Mouse (Mus musculus) adrenal gland, adult 2 months (tissue): ENCODE measurements around the gene Lmtk2. TPM values are rescaled to one million over a fixed set of nuclear protein-coding genes. Genes with fewer than 3 reads are reported as not detected.

Experiments used
- DNase-seq: peaks from one replicate; pipeline ENCODE4 v3.0.0; 2021
- polyA plus RNA-seq: library from polyadenylated mRNA; depleted of rRNA; stranded (reverse); fragments of >200 nt; gene quantifications from 2 replicates; pipeline ENCODE4 v1.2.3, GENCODE M21; 2012; rRNA removed
- total RNA-seq, 2 experiments: library from RNA; stranded (reverse); gene quantifications; 2 replicates each; pipeline ENCODE4 v1.2.3; 2021

Gene Lmtk2
- total and polyA plus RNA-seq, 3 experiments: 14.6 to 36.1 (median 32.1) TPM

GRCm38 (mm10) chr5:144218061-144218460, 117.8 kb downstream of the Lmtk2 start:
- DNase-seq: peak; percentile 49

DNA sequence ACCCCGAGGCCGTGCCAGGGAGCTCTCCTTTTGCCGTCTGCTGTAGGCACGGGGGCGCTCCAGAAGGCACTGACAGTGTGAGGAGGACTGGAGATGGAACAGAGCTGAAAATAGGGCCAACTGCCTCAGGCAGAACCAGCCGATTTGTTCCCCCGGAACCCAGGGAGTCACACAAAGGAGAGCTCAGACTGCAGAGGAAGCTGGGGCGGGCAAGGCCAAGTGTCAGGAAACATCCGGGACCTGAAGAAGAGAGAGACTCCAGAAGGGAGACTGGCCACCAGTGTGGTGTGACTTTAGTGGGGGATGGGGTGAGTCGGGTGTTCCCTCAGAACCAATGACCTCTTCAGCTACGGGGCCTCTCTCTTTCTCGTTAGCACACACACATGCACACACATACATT, 119.1 kb downstream of the Lmtk2 start:
- DNase-seq: peak; percentile 46

DNA sequence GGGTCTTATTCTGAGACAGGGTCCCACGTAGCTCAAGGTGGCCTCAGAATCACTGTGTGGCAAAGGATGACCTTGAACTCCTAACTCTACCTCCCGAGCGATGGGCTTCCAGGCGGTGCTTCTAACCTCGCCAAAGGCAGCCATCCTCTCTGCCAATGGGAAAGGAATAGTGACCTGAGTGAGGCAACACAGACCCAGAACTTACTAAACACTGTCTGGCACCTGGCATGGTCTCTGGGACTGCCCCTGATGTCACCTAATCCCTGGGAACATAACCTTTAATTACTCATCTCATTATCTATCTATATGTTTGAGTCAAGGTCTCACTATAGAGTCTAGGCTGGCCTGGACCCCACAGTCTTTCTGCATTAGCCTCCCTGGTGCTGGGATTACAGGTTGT, 119.7 kb downstream of the Lmtk2 start:
- DNase-seq: no peak

- DNase-seq: peak; percentile 74
Observed at GRCm38 (mm10) chr5:144221305-144221704, 121.1 kb downstream of the Lmtk2 start.

DNA sequence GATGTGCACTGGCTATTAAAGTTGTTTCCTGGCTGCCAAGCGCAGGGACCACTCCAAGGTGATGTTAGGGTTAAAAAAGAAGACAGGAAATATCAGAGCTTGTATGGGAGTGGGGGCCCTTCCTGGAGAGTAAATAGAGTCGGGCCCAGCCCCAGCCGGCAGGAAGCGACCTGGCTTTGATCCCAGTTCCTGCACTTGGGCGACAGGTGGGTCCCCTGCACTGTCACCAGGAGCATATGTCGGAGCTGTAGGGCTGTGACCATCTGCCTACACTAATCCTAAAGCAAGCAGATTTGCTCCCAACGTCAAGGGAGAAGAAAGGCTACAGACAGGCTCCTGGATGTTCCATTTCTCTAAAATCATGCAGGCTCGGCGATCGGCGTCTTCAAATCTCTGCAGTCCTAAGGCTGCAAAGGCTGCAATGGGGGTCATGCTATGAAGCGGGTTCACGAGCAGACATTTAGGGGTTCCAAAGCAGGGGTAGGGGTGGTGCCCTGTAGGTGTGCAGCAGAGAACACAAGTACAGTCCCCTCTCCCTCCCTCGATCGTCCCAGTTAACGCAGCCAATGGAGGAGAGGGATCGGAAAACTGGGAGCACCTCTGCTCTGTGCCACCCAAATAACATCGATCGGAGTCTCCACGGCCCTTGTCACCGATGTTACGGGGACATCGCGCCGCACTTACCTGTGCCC, 122.7 kb downstream of the Lmtk2 start:
- peak; percentile 71 for DNase-seq

DNA sequence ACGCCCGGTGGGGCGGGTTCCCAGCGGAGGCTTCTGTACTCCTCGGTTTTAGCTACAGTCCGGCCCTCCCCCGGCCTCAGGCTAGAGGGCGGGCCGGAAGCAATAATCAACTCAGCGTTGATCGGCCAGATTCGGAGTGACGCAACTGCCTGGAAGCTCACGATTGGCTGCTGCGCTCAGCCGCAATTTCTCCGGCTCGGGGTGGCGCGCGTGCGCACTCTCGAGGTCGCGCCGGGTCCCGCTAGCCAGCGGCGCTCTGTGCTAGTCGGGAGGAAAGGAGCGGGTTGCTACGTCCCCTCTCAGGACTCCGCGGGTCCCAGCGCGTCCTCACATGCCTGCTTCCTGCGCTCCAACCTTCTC, 123.2 kb downstream of the Lmtk2 start, which contains the start of gene Tecpr1:
TSS of gene Tecpr1 (minus strand) at position 113 of the 360 bp plus-strand sequence.
- DNase-seq: peak; percentile 97

- no peak for DNase-seq
Observed at GRCm38 (mm10) chr5:144223899-144224816, 123.9 kb downstream of the Lmtk2 start.

DNA sequence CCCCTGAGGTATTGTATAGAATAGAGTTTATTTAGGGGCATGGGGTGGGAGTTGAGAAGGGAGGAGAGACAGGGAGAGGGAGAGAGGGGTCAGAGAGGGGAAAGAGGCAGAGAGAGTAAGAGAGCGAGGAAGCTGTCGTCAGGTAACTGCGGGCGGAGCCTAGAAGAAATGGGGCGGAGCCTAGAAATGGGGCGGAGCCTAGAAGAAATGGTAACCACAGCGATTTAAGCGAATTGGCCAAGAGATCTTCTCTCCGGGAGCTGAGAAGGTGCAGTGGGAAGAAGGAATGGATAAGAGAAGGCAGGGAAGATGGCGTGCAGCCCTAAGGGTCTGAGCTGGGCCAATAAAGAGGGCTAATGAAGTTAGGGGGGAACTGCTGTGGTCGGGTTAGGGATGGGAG, 126.0 kb downstream of the Lmtk2 start:
- no peak for DNase-seq

- DNase-seq: no peak
Observed at GRCm38 (mm10) chr5:144230216-144230615, 130.0 kb downstream of the Lmtk2 start.

GRCm38 (mm10) chr5:144231410-144231809, 131.2 kb downstream of the Lmtk2 start:
- DNase-seq: no peak

DNA sequence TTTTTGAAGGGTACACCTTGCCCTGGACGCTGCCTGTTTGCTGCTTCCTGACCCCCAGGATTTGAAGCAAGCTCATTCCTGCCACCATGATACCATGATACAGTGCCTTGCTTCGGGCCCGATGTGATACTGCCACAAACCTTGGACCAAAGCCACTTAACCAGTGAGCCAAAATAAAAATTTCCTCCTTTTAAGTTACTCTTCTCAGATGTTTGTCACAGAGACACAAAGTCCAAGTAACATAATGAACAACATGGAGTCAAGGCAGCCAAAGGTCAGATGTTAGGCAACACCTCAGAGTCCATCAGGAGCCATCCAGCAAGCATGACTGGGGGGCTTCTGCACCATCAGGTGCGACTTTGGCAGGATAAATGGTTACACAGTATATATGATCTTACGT, 132.3 kb downstream of the Lmtk2 start:
- no peak for DNase-seq

- no peak for DNase-seq
Observed at GRCm38 (mm10) chr5:144234222-144234621, 134.0 kb downstream of the Lmtk2 start.

- DNase-seq: peak; percentile 43
Observed at GRCm38 (mm10) chr5:144234714-144235113, 134.5 kb downstream of the Lmtk2 start.

Other genes starting within 250 kb of the Lmtk2 start
- gene Ankrd61, start 202.8 kb upstream of the Lmtk2 start, total RNA-seq: not detected
- gene Ankrd61, start 202.8 kb upstream of the Lmtk2 start, polyA plus RNA-seq: 0.08 TPM in 1 of 2 replicates, not detected in the other
- gene Aimp2, start 190.6 kb upstream of the Lmtk2 start, total RNA-seq: 10 to 100 TPM; 37.5 to 38.1 TPM
- 69.2 and 77.6 TPM in 2 replicates for gene Aimp2, start 190.6 kb upstream of the Lmtk2 start, polyA plus RNA-seq
- 1 to 10 TPM; 7.1 to 7.9 TPM for gene Pms2, start 190.5 kb upstream of the Lmtk2 start, total RNA-seq
- 0.70 and 0.73 TPM in 2 replicates for gene Pms2, start 190.5 kb upstream of the Lmtk2 start, polyA plus RNA-seq
- under 1 TPM in 1 of 2 experiments, not detected in 1; 0.95 TPM for gene Gm42421, start 172.3 kb upstream of the Lmtk2 start, total RNA-seq
- gene Gm42421, start 172.3 kb upstream of the Lmtk2 start, polyA plus RNA-seq: not detected in 2 replicates
- gene Rsph10b, start 167.4 kb upstream of the Lmtk2 start, total RNA-seq: 1 to 10 TPM; 4.3 to 7.4 TPM
- 0.21 and 0.31 TPM in 2 replicates for gene Rsph10b, start 167.4 kb upstream of the Lmtk2 start, polyA plus RNA-seq
- gene Ccz1, start 85.6 kb upstream of the Lmtk2 start, total RNA-seq: 10 to 100 TPM; 51.1 to 57.1 TPM
- 3.5 and 6.6 TPM in 2 replicates for gene Ccz1, start 85.6 kb upstream of the Lmtk2 start, polyA plus RNA-seq
- not detected for gene Ocm, start 73.8 kb upstream of the Lmtk2 start, total RNA-seq
- gene Ocm, start 73.8 kb upstream of the Lmtk2 start, polyA plus RNA-seq: not detected in 2 replicates
- gene Bhlha15, start 89.8 kb downstream of the Lmtk2 start, total RNA-seq: 1 to 10 TPM in 1 of 2 experiments, under 1 TPM in 1; 0.49 to 1.0 TPM
- 0.69 and 0.88 TPM in 2 replicates for gene Bhlha15, start 89.8 kb downstream of the Lmtk2 start, polyA plus RNA-seq
- gene Tecpr1, start 123.2 kb downstream of the Lmtk2 start, total RNA-seq: 100 to 1,000 TPM in 1 of 2 experiments, 10 to 100 TPM in 1; 77.8 to 125 TPM
- gene Tecpr1, start 123.2 kb downstream of the Lmtk2 start, polyA plus RNA-seq: 130 and 135 TPM in 2 replicates
- gene Bri3, start 144.0 kb downstream of the Lmtk2 start, total RNA-seq: 100 to 1,000 TPM; 127 TPM
- gene Bri3, start 144.0 kb downstream of the Lmtk2 start, polyA plus RNA-seq: 248 and 377 TPM in 2 replicates